Mouse (Mus musculus) liver, embryonic 13.5 days (tissue): ENCODE results near the gene Crebrf. TPM values are rescaled to one million over a fixed set of nuclear protein-coding genes. Genes with fewer than 3 reads are reported as not detected.
A peak's percentile ranks its signal among the peaks of the same experiment; 100 is the strongest.

ENCODE experiments used
- ATAC-seq: fragments of 200-750 bp; cut with Nextera tagmentation; 2 replicates; pipeline ENCODE4 v1.8.0; 2017; ENCODE audit warnings: low read depth, mild to moderate bottlenecking, moderate number of reproducible peaks, moderate library complexity
- DNase-seq: peaks from one replicate; pipeline ENCODE4 v3.0.0; 2022
- H3K27ac ChIP-seq: fragments of 300-500 bp; sonication (generic); 2 replicates; pipeline ENCODE4 v1.5.1; 2015; ENCODE audit warnings: moderate library complexity, mild to moderate bottlenecking, inconsistent platforms
- H3K27me3 ChIP-seq: fragments of 300-500 bp; sonication (generic); 2 replicates; pipeline ENCODE4 v1.6.1; 2015; ENCODE audit warnings: mild to moderate bottlenecking, inconsistent platforms
- H3K36me3 ChIP-seq: fragments of 300-500 bp; sonication (generic); 2 replicates; pipeline ENCODE4 v1.6.1; 2015; ENCODE audit warnings: mild to moderate bottlenecking, inconsistent platforms
- H3K4me1 ChIP-seq: fragments of 300-500 bp; sonication (generic); replicated peaks from 2 replicates; pipeline ENCODE4 v1.6.1; 2015; ENCODE audit warnings: inconsistent platforms
- H3K4me2 ChIP-seq: fragments of 300-500 bp; sonication (generic); 2 replicates; pipeline ENCODE4 v1.6.1; 2015; ENCODE audit warnings: inconsistent platforms, mild to moderate bottlenecking, moderate library complexity
- H3K4me3 ChIP-seq: fragments of 300-500 bp; sonication (generic); replicated peaks from 2 replicates; pipeline ENCODE4 v1.5.1; 2015; ENCODE audit warnings: mild to moderate bottlenecking, inconsistent platforms
- H3K9ac ChIP-seq: fragments of 300-500 bp; sonication (generic); 2 replicates; pipeline ENCODE4 v1.6.1; 2015; ENCODE audit warnings: mild to moderate bottlenecking, inconsistent platforms
- H3K9me3 ChIP-seq: fragments of 300-500 bp; sonication (generic); replicated peaks from 2 replicates; pipeline ENCODE4 v1.6.1; 2016; ENCODE audit warnings: inconsistent platforms
- WGBS: fragments of 180-500 bp; shearing (Covaris S2); methylation state at CpG from one replicate; pipeline ENCODE4 v1.1.7; 2015; ENCODE audit not compliant: insufficient replicate concordance; 5-methylcytosine and 5-hydroxymethylcytosine counted together
- polyA plus RNA-seq: library from polyadenylated mRNA; unstranded; fragments of >200 nt; fragmentation: Nextera tagmentation; extraction: Ambion mirVana; gene quantifications from 2 replicates; pipeline ENCODE4 v1.2.1, GENCODE M21; 2015

The Crebrf gene
- polyA plus RNA-seq, 1 experiment from 2014 or later, result 2.2 TPM

DNA sequence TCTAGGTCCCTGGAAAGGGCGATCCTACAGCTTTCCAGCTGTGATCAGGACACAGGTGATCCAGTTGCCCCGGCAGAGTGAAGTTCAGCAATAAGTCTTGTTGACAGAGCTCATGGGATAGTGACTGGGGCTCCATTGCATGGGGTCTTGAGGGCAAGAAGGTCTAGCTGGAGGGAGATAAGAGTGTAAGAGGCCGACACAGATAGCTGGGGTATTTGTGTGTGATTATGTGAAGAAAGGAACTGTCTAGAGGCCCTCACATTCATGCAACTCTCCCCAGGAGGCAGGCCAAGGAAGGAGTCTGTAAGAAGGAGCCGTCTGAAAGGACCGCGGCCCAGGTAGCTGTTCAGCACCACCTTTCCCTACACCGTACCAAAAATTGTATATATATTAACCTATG lies 8.4 kb upstream of the Crebrf start:
- WGBS, result 37% methylated on average over 7 of the region's 7 CpGs
- Histone ChIP-seq H3K4me2 (peak overlapping the region; percentile 23; the same call in 1 of the 2 replicates), H3K9ac (peak overlapping the region; percentile 36), H3K9me3 (no peaks in the 10 kb centered on the region), H3K27me3 (no peaks in the 10 kb centered on the region), H3K27ac (peak overlapping the region; percentile 79), H3K36me3 (no peaks in the 10 kb centered on the region; the same call in 1 of the 2 replicates), H3K4me3 (no peak overlapping the region), H3K4me1 (peaks cover 76% of the 10 kb centered on the region)
- ATAC-seq (peak; percentile 50), DNase-seq (peak; percentile 25)

DNA sequence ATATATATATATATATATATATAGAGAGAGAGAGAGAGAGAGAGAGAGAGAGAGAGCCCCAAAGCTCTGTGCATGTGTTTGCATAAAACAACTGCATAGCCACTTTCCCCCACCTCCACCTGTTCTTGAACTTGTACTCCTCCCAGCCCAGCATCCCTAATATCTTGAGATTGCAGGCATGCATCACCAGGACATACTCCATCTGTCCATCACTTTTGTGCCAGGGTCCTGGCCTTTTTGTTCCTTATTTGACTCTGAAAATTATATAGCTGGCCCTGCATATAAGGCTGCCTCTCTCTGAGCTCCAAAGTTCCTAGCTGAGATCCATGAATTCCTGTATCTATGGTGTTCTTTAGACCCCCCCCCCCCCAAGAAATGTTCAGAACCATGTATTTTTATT lies 7.0 kb upstream of the Crebrf start:
- H3K36me3 ChIP-seq, result no peaks in the 10 kb centered on the region; the same call in 1 of the 2 replicates
- no peaks in the 10 kb centered on the region for H3K9me3 ChIP-seq
- H3K9ac ChIP-seq, result no peak overlapping the region
- H3K4me1 ChIP-seq, result peaks cover 67% of the 10 kb centered on the region
- peak overlapping the region; percentile 86; the same call in 1 of the 2 replicates for H3K27ac ChIP-seq
- DNase-seq (no peak), ATAC-seq (no peak)
- no peak overlapping the region for H3K4me3 ChIP-seq
- no peak overlapping the region for H3K4me2 ChIP-seq
- no peaks in the 10 kb centered on the region for H3K27me3 ChIP-seq

GRCm38 (mm10) chr17:26708993-26709590 lies 6.4 kb upstream of the Crebrf start:
- Histone ChIP-seq H3K9me3 (no peaks in the 10 kb centered on the region), H3K4me3 (no peak overlapping the region), H3K4me2 (peak overlapping the region; percentile 49), H3K36me3 (no peaks in the 10 kb centered on the region; the same call in 1 of the 2 replicates), H3K4me1 (peaks cover 70% of the 10 kb centered on the region), H3K9ac (peak overlapping the region; percentile 10; the same call in 1 of the 2 replicates), H3K27me3 (no peaks in the 10 kb centered on the region), H3K27ac (peak overlapping the region; percentile 86)
- DNase-seq (no peak), ATAC-seq (no peak)
- WGBS, result 55% methylated on average over 9 of the region's 9 CpGs

GRCm38 (mm10) chr17:26710049-26710448 lies 5.4 kb upstream of the Crebrf start:
- no peaks in the 10 kb centered on the region for H3K36me3 ChIP-seq
- H3K4me3 ChIP-seq, result 0 out of 2 replicates have a peak overlapping the region, but pooled peaks have one; percentile 2
- 17% methylated on average over 6 of the region's 6 CpGs for WGBS
- H3K9ac ChIP-seq, result peak overlapping the region; percentile 10
- peaks cover 80% of the 10 kb centered on the region for H3K4me1 ChIP-seq
- H3K27ac ChIP-seq, result peak overlapping the region; percentile 86
- no peaks in the 10 kb centered on the region for H3K9me3 ChIP-seq
- peak; percentile 71 for ATAC-seq
- peak overlapping the region; percentile 49 for H3K4me2 ChIP-seq
- H3K27me3 ChIP-seq, result no peaks in the 10 kb centered on the region
- peak; percentile 49 for DNase-seq

GRCm38 (mm10) chr17:26715916-26716717 lies 667 bp downstream of the Crebrf start:
- Histone ChIP-seq H3K27me3 (no peaks in the 10 kb centered on the region), H3K9me3 (no peaks in the 10 kb centered on the region), H3K4me3 (peak overlapping the region; percentile 99), H3K4me2 (peak overlapping the region; percentile 86), H3K4me1 (peaks cover 47% of the 10 kb centered on the region), H3K27ac (peak overlapping the region; percentile 93), H3K9ac (peak overlapping the region; percentile 83), H3K36me3 (no peaks in the 10 kb centered on the region)
- DNase-seq (peak; percentile 95), ATAC-seq (peak; percentile 96)
- WGBS, result under 1% methylated on average over 72 of the region's 75 CpGs

- no peaks in the 10 kb centered on the region for H3K9me3 ChIP-seq
- WGBS, result 59% methylated on average over 2 of the region's 2 CpGs
- ATAC-seq, result no peak
- H3K27me3 ChIP-seq, result no peaks in the 10 kb centered on the region
- no peaks in the 10 kb centered on the region for H3K36me3 ChIP-seq
- no peak overlapping the region for H3K4me3 ChIP-seq
- H3K4me1 ChIP-seq, result peaks cover 53% of the 10 kb centered on the region
- no peak overlapping the region for H3K9ac ChIP-seq
- no peak overlapping the region for H3K4me2 ChIP-seq
- DNase-seq, result no peak
- H3K27ac ChIP-seq, result no peak overlapping the region
Observed at GRCm38 (mm10) chr17:26717868-26718267, 2.4 kb downstream of the Crebrf start.

GRCm38 (mm10) chr17:26719405-26719804 lies 4.0 kb downstream of the Crebrf start:
- no peaks in the 10 kb centered on the region for H3K9me3 ChIP-seq
- peaks cover 54% of the 10 kb centered on the region for H3K4me1 ChIP-seq
- H3K27ac ChIP-seq, result peak overlapping the region; percentile 65
- no peak overlapping the region for H3K4me2 ChIP-seq
- no peaks in the 10 kb centered on the region for H3K36me3 ChIP-seq
- no peaks in the 10 kb centered on the region for H3K27me3 ChIP-seq
- ATAC-seq (no peak), DNase-seq (no peak)
- no peak overlapping the region for H3K4me3 ChIP-seq
- H3K9ac ChIP-seq, result no peak overlapping the region

GRCm38 (mm10) chr17:26721802-26722201 lies 6.4 kb downstream of the Crebrf start:
- DNase-seq (no peak), ATAC-seq (0 out of 2 replicates have a peak, but pooled peaks have one; percentile 64)

DNA sequence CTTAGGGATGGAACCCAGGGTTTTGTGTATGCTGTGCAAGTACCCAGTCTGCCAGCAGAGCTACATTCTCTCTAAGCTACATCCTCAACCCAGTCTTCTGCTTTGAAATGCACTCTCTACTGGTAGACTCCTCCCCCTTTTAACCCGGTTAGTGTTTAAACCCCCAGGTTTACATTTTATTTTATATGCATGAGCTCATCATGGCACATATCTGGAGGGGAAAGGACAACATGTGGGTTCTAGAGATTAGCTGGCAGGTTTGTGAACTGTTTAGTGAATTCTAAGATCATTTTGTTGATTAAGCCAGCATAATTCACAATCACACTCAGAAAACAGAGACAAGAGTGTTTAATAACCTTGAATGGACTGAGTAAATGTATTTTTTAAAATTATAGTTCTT lies 9.3 kb downstream of the Crebrf start:
- peak; percentile 48; the same call in 1 of the 2 replicates for ATAC-seq
- 12% methylated on average over 1 of the region's 1 CpGs for WGBS
- Histone ChIP-seq H3K27me3 (no peaks in the 10 kb centered on the region), H3K4me3 (no peak overlapping the region), H3K9me3 (no peaks in the 10 kb centered on the region), H3K9ac (no peak overlapping the region), H3K4me2 (no peak overlapping the region), H3K36me3 (no peaks in the 10 kb centered on the region), H3K27ac (no peak overlapping the region; the same call in 1 of the 2 replicates), H3K4me1 (peaks cover 55% of the 10 kb centered on the region)
- DNase-seq, result no peak

More at GRCm38 (mm10) chr17:26721802-26722201, 6.4 kb downstream of the Crebrf start:
- 20% methylated on average over 2 of the region's 2 CpGs for WGBS
- Histone ChIP-seq H3K9me3 (no peaks in the 10 kb centered on the region), H3K27ac (peak overlapping the region; percentile 51), H3K9ac (no peak overlapping the region), H3K4me3 (no peak overlapping the region), H3K36me3 (no peaks in the 10 kb centered on the region), H3K27me3 (no peaks in the 10 kb centered on the region), H3K4me2 (0 out of 2 replicates have a peak overlapping the region, but pooled peaks have one; percentile 11), H3K4me1 (peaks cover 65% of the 10 kb centered on the region)

DNA sequence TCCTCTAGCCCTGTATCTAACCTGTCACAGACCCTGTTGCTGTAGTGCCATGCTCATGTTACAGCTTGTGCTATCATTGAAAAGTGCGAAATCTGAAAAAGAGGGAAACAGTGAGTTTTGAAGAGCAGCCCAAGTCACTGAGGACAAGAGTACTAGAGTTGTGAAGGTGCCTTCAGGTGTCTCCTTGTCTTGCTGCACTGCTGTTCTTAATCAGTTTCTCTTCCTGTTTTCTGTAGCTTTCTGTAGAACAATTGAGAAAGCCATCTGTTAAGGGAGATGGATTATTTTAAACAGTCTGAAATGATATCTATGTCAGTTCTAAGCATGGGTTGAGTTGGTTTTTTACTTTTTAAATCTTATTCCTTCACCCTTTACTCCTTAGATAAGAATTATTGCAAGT lies 11.2 kb downstream of the Crebrf start:
- no peak for DNase-seq
- no peak for ATAC-seq
- peaks cover 36% of the 10 kb centered on the region for H3K4me1 ChIP-seq
- no peak overlapping the region for H3K4me2 ChIP-seq
- WGBS, result 56% methylated on average over 1 of the region's 1 CpGs
- no peaks in the 10 kb centered on the region for H3K9me3 ChIP-seq
- H3K27ac ChIP-seq, result no peak overlapping the region
- no peak overlapping the region for H3K4me3 ChIP-seq
- no peaks in the 10 kb centered on the region for H3K36me3 ChIP-seq
- no peaks in the 10 kb centered on the region for H3K27me3 ChIP-seq
- no peak overlapping the region for H3K9ac ChIP-seq

GRCm38 (mm10) chr17:26727110-26727755 lies 11.8 kb downstream of the Crebrf start:
- H3K27ac ChIP-seq, result no peak overlapping the region
- 54% methylated on average over 3 of the region's 3 CpGs for WGBS
- no peak overlapping the region for H3K4me2 ChIP-seq
- no peaks in the 10 kb centered on the region for H3K9me3 ChIP-seq
- ATAC-seq (no peak), DNase-seq (no peak)
- H3K36me3 ChIP-seq, result no peaks in the 10 kb centered on the region
- H3K4me3 ChIP-seq, result no peak overlapping the region
- H3K27me3 ChIP-seq, result no peaks in the 10 kb centered on the region
- no peak overlapping the region for H3K9ac ChIP-seq
- H3K4me1 ChIP-seq, result peaks cover 32% of the 10 kb centered on the region
